Mouse (Mus musculus) hindbrain, embryonic 11.5 days (tissue): ENCODE data around the gene Rasgrp1. TPM values are rescaled to one million over a fixed set of nuclear protein-coding genes. Genes with fewer than 3 reads are reported as not detected.

Experiments
- ATAC-seq: fragments of 200-750 bp; cut with Nextera tagmentation; 2 replicates; pipeline ENCODE4 v1.8.0; 2017; ENCODE audit warnings: mild to moderate bottlenecking, moderate TSS enrichment, moderate library complexity; ENCODE audit not compliant: low FRiP score
- DNase-seq: peaks from one replicate; pipeline ENCODE4 v3.0.0-alpha.2; 2015; ENCODE audit warnings: low spot score
- H3K27ac ChIP-seq: fragments of 300-500 bp; sonication (generic); 2 replicates; pipeline ENCODE4 v1.5.1; 2014; ENCODE audit warnings: mild to moderate bottlenecking, low read depth, low read length
- H3K27me3 ChIP-seq: fragments of 300-500 bp; sonication (generic); 2 replicates; pipeline ENCODE4 v1.6.1; 2014; ENCODE audit warnings: mild to moderate bottlenecking, low read length, moderate library complexity, mixed read lengths; ENCODE audit not compliant: control insufficient read depth, insufficient read depth
- H3K36me3 ChIP-seq: fragments of 300-500 bp; sonication (generic); 2 replicates; pipeline ENCODE4 v1.6.1; 2014; ENCODE audit warnings: mild to moderate bottlenecking, low read length, moderate library complexity, mixed read lengths; ENCODE audit not compliant: control insufficient read depth, insufficient read depth
- H3K4me1 ChIP-seq: fragments of 300-500 bp; sonication (generic); replicated peaks from 2 replicates; pipeline ENCODE4 v1.6.1; 2014; ENCODE audit warnings: low read length, mixed read lengths; ENCODE audit not compliant: control insufficient read depth, insufficient read depth
- H3K4me2 ChIP-seq: fragments of 300-500 bp; sonication (generic); replicated peaks from 2 replicates; pipeline ENCODE4 v1.6.1; 2014; ENCODE audit warnings: mild to moderate bottlenecking, low read depth, low read length
- H3K4me3 ChIP-seq: fragments of 300-500 bp; sonication (generic); 2 replicates; pipeline ENCODE4 v1.5.1; 2014; ENCODE audit warnings: low read depth, low read length
- H3K9ac ChIP-seq: fragments of 300-500 bp; sonication (generic); 2 replicates; pipeline ENCODE4 v1.6.1; 2014; ENCODE audit warnings: low read depth, low read length
- H3K9me3 ChIP-seq: fragments of 300-500 bp; sonication (generic); 2 replicates; pipeline ENCODE4 v1.6.1; 2016; ENCODE audit warnings: low read length; ENCODE audit not compliant: control insufficient read depth
- WGBS: fragments of 180-500 bp; shearing (Covaris S2); extraction: QIAGEN DNeasy Blood & Tissue Kit; methylation state at CpG from one replicate; pipeline ENCODE4 v1.1.7; 2014; 5-methylcytosine and 5-hydroxymethylcytosine counted together
- polyA plus RNA-seq: library from polyadenylated mRNA; unstranded; fragments of >200 nt; fragmentation: Nextera tagmentation; extraction: Ambion mirVana; gene quantifications from 2 replicates; pipeline ENCODE4 v1.2.1, GENCODE M21; 2014

Rasgrp1 gene
- polyA plus RNA-seq, 1 experiment from 2014 or later, result 0.74 TPM

DNA sequence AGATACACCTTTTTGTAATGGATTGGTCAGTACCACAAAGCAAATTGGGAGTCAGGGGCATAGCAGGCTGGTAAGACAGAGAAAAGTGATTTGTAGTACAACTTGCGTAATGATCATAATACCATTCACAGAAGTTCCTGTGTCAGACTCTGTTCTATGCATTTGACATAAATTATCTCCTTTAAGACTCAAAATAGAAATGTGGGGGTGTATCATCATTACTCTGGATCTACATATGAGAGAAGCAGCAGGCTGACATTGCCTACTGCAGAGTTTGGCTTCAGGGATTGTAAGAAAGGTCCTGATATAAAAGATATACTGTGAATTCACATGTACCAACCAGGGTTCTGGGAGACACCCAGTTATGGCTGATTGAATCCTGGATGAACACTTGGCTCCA lies 28.9 kb upstream of the Rasgrp1 start:
- Histone ChIP-seq H3K27me3 (no peaks in the 10 kb centered on the region), H3K36me3 (no peaks in the 10 kb centered on the region), H3K27ac (no peak overlapping the region), H3K4me3 (no peak overlapping the region), H3K4me2 (no peak overlapping the region), H3K4me1 (no peaks in the 10 kb centered on the region), H3K9ac (no peak overlapping the region), H3K9me3 (no peaks in the 10 kb centered on the region)
- ATAC-seq (no peak), DNase-seq (no peak)
- WGBS, result 97% methylated on average over 1 of the region's 1 CpGs

DNA sequence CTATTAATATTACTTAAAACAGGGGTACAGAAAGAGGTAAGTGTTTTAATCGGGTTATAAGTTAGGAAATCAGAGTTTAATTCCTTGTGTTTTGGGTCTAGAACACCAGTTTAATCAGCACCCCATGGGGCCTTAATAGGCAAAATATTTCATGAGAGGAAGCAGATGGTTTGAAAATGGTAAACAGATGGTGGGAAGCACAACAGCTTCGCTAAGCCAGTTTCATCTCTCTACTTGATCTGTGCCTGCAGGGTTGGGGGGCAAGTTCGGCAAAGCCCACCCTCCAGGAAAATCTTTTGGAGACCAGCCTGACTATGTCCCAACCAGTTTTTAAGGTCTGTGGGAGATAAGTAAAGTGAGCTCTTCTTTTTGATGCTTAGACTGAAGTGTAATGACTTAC lies 23.7 kb upstream of the Rasgrp1 start:
- WGBS, result 76% methylated on average over 3 of the region's 3 CpGs
- no peaks in the 10 kb centered on the region for H3K27me3 ChIP-seq
- no peaks in the 10 kb centered on the region for H3K9me3 ChIP-seq
- H3K4me3 ChIP-seq, result no peak overlapping the region
- H3K36me3 ChIP-seq, result no peaks in the 10 kb centered on the region
- DNase-seq, result no peak
- no peaks in the 10 kb centered on the region for H3K4me1 ChIP-seq
- no peak overlapping the region for H3K4me2 ChIP-seq
- H3K9ac ChIP-seq, result no peak overlapping the region
- no peak for ATAC-seq
- H3K27ac ChIP-seq, result no peak overlapping the region

DNA sequence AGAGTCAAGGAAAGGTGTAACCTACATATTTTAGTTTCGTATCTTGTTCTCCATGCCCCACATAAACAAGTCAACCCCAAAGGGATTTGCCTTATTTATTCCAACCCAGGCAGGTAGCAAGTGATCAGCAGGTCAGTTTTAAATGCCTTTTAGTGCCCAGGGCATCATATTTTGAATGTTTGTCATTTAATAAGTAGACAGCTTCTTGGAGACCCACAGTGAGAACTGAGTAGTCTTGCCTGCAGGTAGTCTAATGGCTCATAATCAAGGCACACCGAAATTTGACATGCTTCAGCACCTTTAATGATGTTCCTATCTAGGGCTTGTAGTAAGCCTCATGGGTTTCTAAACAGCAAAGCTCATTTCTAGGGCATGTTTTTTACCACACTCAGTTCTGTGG lies 21.3 kb upstream of the Rasgrp1 start:
- Histone ChIP-seq H3K27ac (no peak overlapping the region), H3K9ac (no peak overlapping the region), H3K4me2 (no peak overlapping the region), H3K36me3 (no peaks in the 10 kb centered on the region), H3K4me1 (no peaks in the 10 kb centered on the region), H3K27me3 (no peaks in the 10 kb centered on the region), H3K4me3 (no peak overlapping the region), H3K9me3 (no peaks in the 10 kb centered on the region)
- no peak for DNase-seq
- ATAC-seq, result no peak
- WGBS, result 92% methylated on average over 2 of the region's 2 CpGs

DNA sequence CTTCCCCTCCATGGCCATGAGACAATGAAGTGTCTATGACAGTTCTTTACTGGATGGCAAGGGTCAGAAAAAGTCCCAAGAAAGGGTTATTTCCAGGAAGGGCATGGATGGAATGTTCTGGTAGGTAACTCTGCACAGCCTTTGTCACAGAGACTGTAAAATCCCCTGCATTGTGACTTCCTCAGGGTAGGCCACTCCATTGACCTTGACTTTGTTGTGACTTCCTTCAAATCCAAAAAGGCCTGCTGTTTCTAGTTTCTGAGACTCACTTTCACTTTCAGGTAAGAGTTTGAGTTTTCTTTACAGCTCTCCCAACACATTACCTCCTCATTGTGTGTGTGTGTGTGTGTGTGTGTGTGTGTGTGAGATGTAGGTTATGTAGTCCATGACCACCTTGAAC lies 15.1 kb upstream of the Rasgrp1 start:
- DNase-seq (no peak), ATAC-seq (no peak)
- Histone ChIP-seq H3K9me3 (no peaks in the 10 kb centered on the region), H3K4me3 (no peak overlapping the region), H3K27me3 (no peaks in the 10 kb centered on the region), H3K27ac (no peak overlapping the region), H3K4me2 (no peak overlapping the region), H3K4me1 (no peaks in the 10 kb centered on the region), H3K36me3 (no peaks in the 10 kb centered on the region), H3K9ac (no peak overlapping the region)

DNA sequence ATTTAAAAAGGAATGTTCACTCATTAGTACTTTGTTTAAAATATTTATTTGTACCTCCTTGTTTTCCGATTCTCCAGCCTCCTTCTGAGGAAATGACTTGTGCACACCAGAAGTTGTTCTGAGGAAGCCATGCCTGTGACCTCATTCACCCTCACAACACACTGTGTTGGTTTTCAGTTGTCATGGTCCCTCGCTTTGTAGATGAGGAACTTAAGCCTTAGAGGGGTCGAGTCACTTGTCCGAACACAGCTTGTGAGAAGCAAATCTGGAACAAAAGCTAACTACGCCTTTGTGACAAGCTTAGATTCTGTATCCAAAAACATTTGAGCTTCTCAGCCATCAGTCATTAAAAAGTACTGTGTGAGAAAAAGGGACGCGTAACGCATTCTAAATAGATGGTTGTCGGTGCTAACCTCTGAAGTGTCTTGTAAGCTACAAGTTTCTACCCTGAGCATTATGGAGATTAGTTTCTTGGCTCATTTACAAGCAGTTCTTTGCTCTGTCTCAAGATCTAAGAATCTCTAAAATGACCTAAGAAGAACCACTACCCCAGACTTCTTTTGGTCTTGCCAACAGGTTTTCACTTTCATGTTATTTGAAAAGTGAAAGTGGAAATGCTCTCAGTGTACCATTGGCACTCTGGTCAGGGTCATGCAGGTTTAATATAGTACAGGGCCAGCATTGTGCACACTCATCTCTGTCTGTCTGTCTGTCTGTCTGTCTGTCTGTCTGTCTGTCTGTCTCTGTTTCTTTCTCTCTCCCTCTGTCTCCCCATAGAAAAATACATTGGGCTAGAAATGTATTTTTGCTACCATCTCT lies 9.7 kb upstream of the Rasgrp1 start:
- no peak for ATAC-seq
- Histone ChIP-seq H3K4me2 (no peak overlapping the region), H3K27ac (no peak overlapping the region), H3K36me3 (no peaks in the 10 kb centered on the region), H3K9me3 (no peaks in the 10 kb centered on the region), H3K9ac (no peak overlapping the region), H3K27me3 (no peaks in the 10 kb centered on the region), H3K4me3 (no peak overlapping the region), H3K4me1 (no peaks in the 10 kb centered on the region)
- DNase-seq, result peak; percentile 13
- WGBS, result 72% methylated on average over 9 of the region's 9 CpGs

DNA sequence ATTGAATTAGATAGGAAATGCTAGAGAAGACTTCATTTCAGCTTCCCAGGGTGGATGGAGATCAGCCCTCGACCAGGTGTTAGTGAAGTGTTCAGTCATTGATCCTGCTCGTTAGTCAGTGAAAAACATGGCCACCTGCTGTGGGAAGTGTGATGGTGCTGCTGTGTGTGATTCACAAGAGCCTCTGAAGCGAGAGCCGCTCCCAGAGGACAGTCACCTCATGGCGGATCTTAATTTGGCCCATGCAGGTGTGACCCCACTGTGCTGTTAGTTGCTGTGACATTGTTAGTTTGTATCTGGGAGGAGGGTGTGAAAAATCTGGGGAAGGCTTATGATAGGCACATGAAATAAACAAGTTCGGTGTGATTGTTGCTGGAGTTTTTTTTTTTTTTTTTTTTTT lies 7.3 kb upstream of the Rasgrp1 start:
- 55% methylated on average over 6 of the region's 6 CpGs for WGBS
- Histone ChIP-seq H3K9me3 (no peaks in the 10 kb centered on the region), H3K4me1 (no peaks in the 10 kb centered on the region), H3K9ac (no peak overlapping the region), H3K4me3 (no peak overlapping the region), H3K36me3 (no peaks in the 10 kb centered on the region), H3K27ac (no peak overlapping the region), H3K4me2 (no peak overlapping the region), H3K27me3 (no peaks in the 10 kb centered on the region)
- DNase-seq (no peak), ATAC-seq (no peak)

DNA sequence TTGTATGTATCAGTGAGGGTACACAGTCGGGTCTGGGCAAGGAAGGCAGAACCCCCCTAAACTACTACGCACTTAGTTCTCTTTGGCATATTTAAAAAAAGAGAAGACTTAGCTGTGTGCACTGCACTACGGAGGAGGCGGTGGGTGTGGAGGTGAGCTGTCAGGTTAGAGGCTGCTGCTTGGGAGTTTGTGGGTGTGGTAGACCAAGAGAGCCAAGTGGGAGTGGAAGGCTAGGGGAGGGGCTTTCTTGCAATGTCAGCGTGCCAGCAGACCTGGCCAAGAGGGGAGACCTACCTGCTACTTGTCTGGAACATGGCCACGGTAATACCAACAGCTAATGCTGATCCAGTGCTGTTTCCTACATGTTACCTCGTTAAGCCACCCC lies 431 bp upstream of the Rasgrp1 start:
- Histone ChIP-seq H3K9me3 (no peaks in the 10 kb centered on the region), H3K27ac (no peak overlapping the region), H3K9ac (no peak overlapping the region), H3K4me1 (peaks cover 3% of the 10 kb centered on the region), H3K36me3 (no peaks in the 10 kb centered on the region), H3K4me3 (peak overlapping the region; percentile 58; the same call in 1 of the 2 replicates), H3K27me3 (peaks cover 11% of the 10 kb centered on the region), H3K4me2 (no peak overlapping the region)
- WGBS, result 24% methylated on average over 7 of the region's 7 CpGs
- ATAC-seq (peak; percentile 34; the same call in 1 of the 2 replicates), DNase-seq (no peak)

DNA sequence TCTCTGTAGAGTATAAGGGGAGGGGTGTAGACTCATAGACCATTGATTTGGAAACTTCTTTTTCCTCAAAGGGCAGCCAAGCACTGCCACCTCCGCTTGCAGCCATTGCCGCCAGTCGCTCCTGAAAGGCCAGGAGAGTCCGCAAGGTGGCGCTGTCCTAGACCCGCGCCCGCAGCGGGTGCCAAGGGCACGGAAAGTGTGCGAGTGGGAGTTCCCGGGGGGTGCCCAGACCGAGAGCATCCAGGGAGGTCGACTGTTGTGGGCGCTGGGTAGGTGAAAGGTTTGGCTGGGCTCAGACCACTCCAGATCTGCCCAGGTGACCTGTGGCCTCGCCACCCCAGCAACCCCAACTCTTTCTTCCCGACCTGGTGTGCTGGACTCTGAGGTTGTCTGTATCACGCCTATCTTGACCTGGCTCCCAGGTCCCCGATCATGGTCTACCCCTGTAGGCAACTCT lies 683 bp downstream of the Rasgrp1 start:
- peak overlapping the region; percentile 95 for H3K4me2 ChIP-seq
- WGBS, result under 1% methylated on average over 19 of the region's 19 CpGs
- H3K4me1 ChIP-seq, result peaks cover 3% of the 10 kb centered on the region
- peak overlapping the region; percentile 58 for H3K4me3 ChIP-seq
- H3K9me3 ChIP-seq, result no peaks in the 10 kb centered on the region
- DNase-seq (peak; percentile 86), ATAC-seq (peak; percentile 76)
- H3K36me3 ChIP-seq, result no peaks in the 10 kb centered on the region
- no peak overlapping the region for H3K27ac ChIP-seq
- H3K27me3 ChIP-seq, result peaks cover 11% of the 10 kb centered on the region
- peak overlapping the region; percentile 59 for H3K9ac ChIP-seq

DNA sequence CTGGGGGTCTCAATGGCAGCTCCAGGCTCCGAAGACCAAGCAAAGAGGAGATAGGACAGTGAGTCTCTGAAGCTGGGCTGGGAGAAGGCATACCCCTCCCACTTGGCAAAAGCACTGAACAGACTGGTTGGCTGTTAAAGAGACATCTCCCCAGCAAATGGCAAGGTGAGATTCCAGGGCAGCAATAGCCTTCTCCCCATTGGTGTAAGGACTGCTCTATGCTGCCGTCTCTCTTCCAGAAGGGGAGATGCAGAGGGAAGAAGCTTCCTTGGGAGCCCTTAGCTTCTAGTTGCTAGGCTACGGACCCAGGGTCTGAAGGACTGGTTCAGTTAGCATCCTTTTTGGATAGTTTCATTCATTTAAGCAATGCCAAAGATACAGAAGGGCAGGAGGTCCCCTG lies 4.3 kb downstream of the Rasgrp1 start:
- Histone ChIP-seq H3K4me1 (peaks cover 3% of the 10 kb centered on the region), H3K27me3 (peaks cover 11% of the 10 kb centered on the region), H3K9me3 (no peaks in the 10 kb centered on the region), H3K27ac (no peak overlapping the region), H3K9ac (no peak overlapping the region), H3K4me3 (no peak overlapping the region), H3K36me3 (no peaks in the 10 kb centered on the region), H3K4me2 (no peak overlapping the region)
- ATAC-seq (no peak), DNase-seq (no peak)
- WGBS, result 56% methylated on average over 3 of the region's 3 CpGs
